Mouse (Mus musculus) adrenal gland, adult 18-20 months (tissue): ENCODE results near the gene Kri1. TPM values are rescaled to one million over a fixed set of nuclear protein-coding genes. Genes with fewer than 3 reads are reported as not detected.

Source experiments
- total RNA-seq, 2 experiments: library from RNA; stranded (reverse); gene quantifications; 1 replicate in 1 of 2; 2 replicates in 1 of 2; pipeline ENCODE4 v1.2.3; 2021

The Kri1 gene
- total RNA-seq, 2 experiments from 2014 or later = 31.1 to 34.9 TPM

Other genes with a start within 250 kb of the Kri1 start
- gene Zglp1, start 220.9 kb downstream of the Kri1 start, total RNA-seq = not detected
- gene Gm49373, start 214.9 kb downstream of the Kri1 start, total RNA-seq = under 1 TPM; 0.53 to 0.80 TPM
- gene Fdx1l, start 214.4 kb downstream of the Kri1 start, total RNA-seq = 10 to 100 TPM; 38.3 to 39.2 TPM
- gene Gm38431, start 196.0 kb downstream of the Kri1 start, total RNA-seq = 1 to 10 TPM; 1.8 to 1.9 TPM
- gene Raver1, start 196.0 kb downstream of the Kri1 start, total RNA-seq = 10 to 100 TPM; 42.9 to 47.1 TPM
- gene Tyk2, start 156.7 kb downstream of the Kri1 start, total RNA-seq = 10 to 100 TPM; 14.0 to 14.5 TPM
- 100 to 1,000 TPM; 175 to 181 TPM for gene Cdc37, start 138.0 kb downstream of the Kri1 start, total RNA-seq
- gene Pde4a, start 122.3 kb downstream of the Kri1 start, total RNA-seq = 10 to 100 TPM in 1 of 2 experiments, 1 to 10 TPM in 1; 6.2 to 13.3 TPM
- gene Keap1, start 48.6 kb downstream of the Kri1 start, total RNA-seq = 10 to 100 TPM; 44.9 to 51.2 TPM
- 1 to 10 TPM in 1 of 2 experiments, under 1 TPM in 1; 0.50 to 1.0 TPM for gene S1pr5, start 39.5 kb downstream of the Kri1 start, total RNA-seq
- gene Atg4d, start 22.7 kb downstream of the Kri1 start, total RNA-seq = 10 to 100 TPM; 39.9 to 52.6 TPM
- 10 to 100 TPM in 1 of 2 experiments, 1 to 10 TPM in 1; 9.1 to 11.8 TPM for gene Cdkn2d, start 3.4 kb upstream of the Kri1 start, total RNA-seq
- not detected for gene Ap1m2, start 24.4 kb upstream of the Kri1 start, total RNA-seq
- 10 to 100 TPM; 36.3 to 48.3 TPM for gene Slc44a2, start 32.7 kb upstream of the Kri1 start, total RNA-seq
- 10 to 100 TPM; 56.5 to 59.6 TPM for gene Ilf3, start 79.9 kb upstream of the Kri1 start, total RNA-seq
- 10 to 100 TPM; 15.6 to 18.5 TPM for gene Qtrt1, start 123.9 kb upstream of the Kri1 start, total RNA-seq
- gene Dnm2, start 136.9 kb upstream of the Kri1 start, total RNA-seq = 100 to 1,000 TPM in 1 of 2 experiments, 10 to 100 TPM in 1; 88.5 to 112 TPM
- 10 to 100 TPM; 25.6 to 28.8 TPM for gene Tmed1, start 222.3 kb upstream of the Kri1 start, total RNA-seq
- gene AB124611, start 238.2 kb upstream of the Kri1 start, total RNA-seq = 1 to 10 TPM; 1.5 to 4.3 TPM